Mouse (Mus musculus) embryonic facial prominence, embryonic 15.5 days (tissue): ENCODE measurements around the gene Rnase4. TPM values are rescaled to one million over a fixed set of nuclear protein-coding genes. Genes with fewer than 3 reads are reported as not detected.

Experiments
- ATAC-seq: fragments of 200-750 bp; cut with Nextera tagmentation; 2 replicates; pipeline ENCODE4 v1.8.0; 2017; ENCODE audit warnings: low read depth, moderate TSS enrichment; ENCODE audit not compliant: insufficient number of reproducible peaks, low FRiP score, low TSS enrichment
- H3K27ac ChIP-seq: fragments of 300-500 bp; sonication (generic); replicated peaks from 2 replicates; pipeline ENCODE4 v1.5.1; 2015; ENCODE audit warnings: mild to moderate bottlenecking, inconsistent platforms
- H3K27me3 ChIP-seq: fragments of 300-500 bp; sonication (generic); 2 replicates; pipeline ENCODE4 v1.6.1; 2015; ENCODE audit warnings: inconsistent platforms
- H3K36me3 ChIP-seq: fragments of 300-500 bp; sonication (generic); 2 replicates; pipeline ENCODE4 v1.6.1; 2015; ENCODE audit warnings: mild to moderate bottlenecking, inconsistent platforms
- H3K4me1 ChIP-seq: fragments of 300-500 bp; sonication (generic); 2 replicates; pipeline ENCODE4 v1.6.1; 2015; ENCODE audit warnings: inconsistent platforms
- H3K4me2 ChIP-seq: fragments of 300-500 bp; sonication (generic); replicated peaks from 2 replicates; pipeline ENCODE4 v1.6.1; 2015; ENCODE audit warnings: mild to moderate bottlenecking, inconsistent platforms
- H3K4me3 ChIP-seq: fragments of 300-500 bp; sonication (generic); replicated peaks from 2 replicates; pipeline ENCODE4 v1.5.1; 2015; ENCODE audit warnings: mild to moderate bottlenecking, inconsistent platforms
- H3K9ac ChIP-seq: fragments of 300-500 bp; sonication (generic); 2 replicates; pipeline ENCODE4 v1.6.1; 2015; ENCODE audit warnings: inconsistent platforms
- H3K9me3 ChIP-seq: fragments of 300-500 bp; sonication (generic); replicated peaks from 2 replicates; pipeline ENCODE4 v1.6.1; 2016; ENCODE audit warnings: inconsistent platforms
- WGBS: fragments of 180-500 bp; shearing (Covaris S2); methylation state at CpG from one replicate; pipeline ENCODE4 v1.1.7; 2015; 5-methylcytosine and 5-hydroxymethylcytosine counted together
- polyA plus RNA-seq: library from polyadenylated mRNA; unstranded; fragments of >200 nt; fragmentation: Nextera tagmentation; extraction: Ambion mirVana; gene quantifications from 2 replicates; pipeline ENCODE4 v1.2.1, GENCODE M21; 2015

Rnase4 gene
- polyA plus RNA-seq, 1 experiment from 2014 or later: 57.1 TPM

- no peak overlapping the region for H3K27ac ChIP-seq
- H3K4me2 ChIP-seq: no peak overlapping the region
- no peak overlapping the region for H3K4me3 ChIP-seq
- no peaks in the 10 kb centered on the region for H3K27me3 ChIP-seq
- H3K36me3 ChIP-seq: no peaks in the 10 kb centered on the region
- peaks cover 6% of the 10 kb centered on the region for H3K4me1 ChIP-seq
- no peaks in the 10 kb centered on the region for H3K9me3 ChIP-seq
- ATAC-seq: no peak
- WGBS: 90% methylated on average over 2 of the region's 2 CpGs
- H3K9ac ChIP-seq: no peak overlapping the region
Observed at GRCm38 (mm10) chr14:51069617-51070016, 21.3 kb upstream of the Rnase4 start.

GRCm38 (mm10) chr14:51074335-51074734, 16.5 kb upstream of the Rnase4 start, which contains the start of gene Olfr750:
Olfr750 (minus strand) TSS chr14:51074435.
- Histone ChIP-seq H3K27ac (no peak within 1 kb of the TSS), H3K9me3 (no peaks in the 10 kb centered on the region), H3K27me3 (no peaks in the 10 kb centered on the region), H3K4me1 (no peaks in the 10 kb centered on the region), H3K36me3 (no peaks in the 10 kb centered on the region), H3K9ac (no peak within 1 kb of the TSS), H3K4me3 (no peak within 1 kb of the TSS), H3K4me2 (no peak within 1 kb of the TSS)
- ATAC-seq: no peak
- WGBS: 87% methylated on average over 3 of the region's 3 CpGs

GRCm38 (mm10) chr14:51079180-51079579, 11.7 kb upstream of the Rnase4 start:
- peaks cover 10% of the 10 kb centered on the region for H3K4me1 ChIP-seq
- H3K27ac ChIP-seq: no peak overlapping the region

GRCm38 (mm10) chr14:51081035-51081434, 9.8 kb upstream of the Rnase4 start:
- no peaks in the 10 kb centered on the region for H3K36me3 ChIP-seq
- H3K4me3 ChIP-seq: no peak overlapping the region
- no peaks in the 10 kb centered on the region for H3K27me3 ChIP-seq
- peaks cover 13% of the 10 kb centered on the region for H3K4me1 ChIP-seq
- H3K27ac ChIP-seq: no peak overlapping the region
- H3K4me2 ChIP-seq: no peak overlapping the region
- ATAC-seq: no peak
- 82% methylated on average over 2 of the region's 2 CpGs for WGBS
- H3K9me3 ChIP-seq: no peaks in the 10 kb centered on the region
- H3K9ac ChIP-seq: no peak overlapping the region

More at GRCm38 (mm10) chr14:51079180-51079579, 11.7 kb upstream of the Rnase4 start:
- ATAC-seq: no peak
- H3K9me3 ChIP-seq: no peaks in the 10 kb centered on the region
- 85% methylated on average over 1 of the region's 1 CpGs for WGBS
- no peak overlapping the region for H3K4me3 ChIP-seq
- H3K4me2 ChIP-seq: no peak overlapping the region
- H3K9ac ChIP-seq: no peak overlapping the region
- no peaks in the 10 kb centered on the region for H3K36me3 ChIP-seq
- H3K27me3 ChIP-seq: no peaks in the 10 kb centered on the region

GRCm38 (mm10) chr14:51082599-51083581, 8.0 kb upstream of the Rnase4 start:
- WGBS: 2% methylated on average over 40 of the region's 40 CpGs
- Histone ChIP-seq H3K36me3 (no peaks in the 10 kb centered on the region), H3K27ac (no peak overlapping the region), H3K27me3 (no peaks in the 10 kb centered on the region), H3K9me3 (no peaks in the 10 kb centered on the region), H3K4me2 (peak overlapping the region; percentile 84), H3K4me3 (peak overlapping the region; percentile 50), H3K4me1 (peaks cover 13% of the 10 kb centered on the region), H3K9ac (peak overlapping the region; percentile 16)
- peak; percentile 40; the same call in 1 of the 2 replicates for ATAC-seq

GRCm38 (mm10) chr14:51083805-51084204, 7.1 kb upstream of the Rnase4 start:
- no peak for ATAC-seq
- peak overlapping the region; percentile 84 for H3K4me2 ChIP-seq
- 6% methylated on average over 7 of the region's 7 CpGs for WGBS
- no peaks in the 10 kb centered on the region for H3K36me3 ChIP-seq
- 0 out of 2 replicates have a peak overlapping the region, but pooled peaks have one; percentile 16 for H3K9ac ChIP-seq
- no peaks in the 10 kb centered on the region for H3K9me3 ChIP-seq
- H3K4me1 ChIP-seq: peaks cover 18% of the 10 kb centered on the region
- H3K4me3 ChIP-seq: peak overlapping the region; percentile 50
- H3K27me3 ChIP-seq: no peaks in the 10 kb centered on the region
- H3K27ac ChIP-seq: no peak overlapping the region

GRCm38 (mm10) chr14:51085086-51085485, 5.8 kb upstream of the Rnase4 start:
- H3K27ac ChIP-seq: no peak overlapping the region
- H3K4me1 ChIP-seq: peaks cover 18% of the 10 kb centered on the region
- no peak overlapping the region for H3K4me2 ChIP-seq
- no peak overlapping the region for H3K9ac ChIP-seq
- 85% methylated on average over 2 of the region's 2 CpGs for WGBS
- ATAC-seq: no peak
- no peaks in the 10 kb centered on the region for H3K36me3 ChIP-seq
- H3K4me3 ChIP-seq: no peak overlapping the region
- H3K27me3 ChIP-seq: no peaks in the 10 kb centered on the region
- no peaks in the 10 kb centered on the region for H3K9me3 ChIP-seq

- Histone ChIP-seq H3K4me3 (no peak overlapping the region), H3K27me3 (no peaks in the 10 kb centered on the region), H3K4me2 (no peak overlapping the region), H3K9me3 (no peaks in the 10 kb centered on the region), H3K36me3 (no peaks in the 10 kb centered on the region), H3K4me1 (peaks cover 18% of the 10 kb centered on the region), H3K27ac (no peak overlapping the region), H3K9ac (no peak overlapping the region)
- 78% methylated on average over 4 of the region's 4 CpGs for WGBS
- no peak for ATAC-seq
Observed at GRCm38 (mm10) chr14:51085911-51086310, 5.0 kb upstream of the Rnase4 start.

GRCm38 (mm10) chr14:51087762-51088161, 3.1 kb upstream of the Rnase4 start:
- Histone ChIP-seq H3K27me3 (no peaks in the 10 kb centered on the region), H3K9me3 (no peaks in the 10 kb centered on the region), H3K4me1 (peaks cover 24% of the 10 kb centered on the region), H3K36me3 (no peaks in the 10 kb centered on the region), H3K27ac (no peak overlapping the region), H3K9ac (no peak overlapping the region), H3K4me3 (peak overlapping the region; percentile 85), H3K4me2 (peak overlapping the region; percentile 76)
- no peak for ATAC-seq
- 10% methylated on average over 9 of the region's 9 CpGs for WGBS

- peak overlapping the region; percentile 76 for H3K4me2 ChIP-seq
- ATAC-seq: 0 out of 2 replicates have a peak, but pooled peaks have one; percentile 9
- no peaks in the 10 kb centered on the region for H3K27me3 ChIP-seq
- H3K4me3 ChIP-seq: peak overlapping the region; percentile 85
- no peaks in the 10 kb centered on the region for H3K36me3 ChIP-seq
- no peaks in the 10 kb centered on the region for H3K9me3 ChIP-seq
- H3K9ac ChIP-seq: peak overlapping the region; percentile 68
- H3K27ac ChIP-seq: peak overlapping the region; percentile 92
- WGBS: under 1% methylated on average over 23 of the region's 23 CpGs
- peaks cover 22% of the 10 kb centered on the region for H3K4me1 ChIP-seq
Observed at GRCm38 (mm10) chr14:51088166-51088969, 2.5 kb upstream of the Rnase4 start.
